Mouse (Mus musculus) B cell, adult 2 months (primary cell): ENCODE results near the gene Prmt2.

Source experiments
- DNase-seq, 2 experiments: peaks; one replicate each; pipeline ENCODE4 v3.0.0; 2022

Prmt2 gene

GRCm38 (mm10) chr10:76237341-76238225, at the start of gene Prmt2:
Gene Prmt2 (minus strand): TSS chr10:76237865.
- DNase-seq = peak; percentile 92

GRCm38 (mm10) chr10:76278541-76279097, 41.0 kb upstream of the Prmt2 start:
- no peak for DNase-seq

GRCm38 (mm10) chr10:76275256-76275655, 37.6 kb upstream of the Prmt2 start:
- DNase-seq = no peak

GRCm38 (mm10) chr10:76271238-76271637, 33.6 kb upstream of the Prmt2 start:
- peak; percentile 48 for DNase-seq

GRCm38 (mm10) chr10:76262431-76262830, 24.8 kb upstream of the Prmt2 start:
- DNase-seq = no peak

- no peak for DNase-seq
These were observed 23.8 kb upstream of the Prmt2 start for GRCm38 (mm10) chr10:76261447-76261846.

- DNase-seq = no peak
These were observed 22.8 kb upstream of the Prmt2 start for GRCm38 (mm10) chr10:76260358-76261059.

GRCm38 (mm10) chr10:76259566-76260232, 22.0 kb upstream of the Prmt2 start:
- DNase-seq = no peak

GRCm38 (mm10) chr10:76257719-76258390, 20.2 kb upstream of the Prmt2 start:
- no peak for DNase-seq

GRCm38 (mm10) chr10:76257231-76257630, 19.6 kb upstream of the Prmt2 start:
- no peak for DNase-seq

- DNase-seq = no peak
These were observed 18.0 kb upstream of the Prmt2 start for GRCm38 (mm10) chr10:76255617-76256016.

- no peak for DNase-seq
These were observed 15.9 kb upstream of the Prmt2 start, which contains the start of gene S100b for GRCm38 (mm10) chr10:76253536-76253935. Gene S100b (plus strand): TSS chr10:76253853.

- no peak for DNase-seq
These were observed 15.4 kb upstream of the Prmt2 start for GRCm38 (mm10) chr10:76253079-76253478.

GRCm38 (mm10) chr10:76250870-76251269, 13.2 kb upstream of the Prmt2 start:
- no peak for DNase-seq

- DNase-seq = no peak
These were observed 10.9 kb upstream of the Prmt2 start for GRCm38 (mm10) chr10:76248647-76248968.

GRCm38 (mm10) chr10:76247960-76248646, 10.4 kb upstream of the Prmt2 start:
- DNase-seq = no peak

- no peak for DNase-seq
These were observed 8.9 kb upstream of the Prmt2 start for GRCm38 (mm10) chr10:76246601-76247000.

GRCm38 (mm10) chr10:76245106-76245505, 7.4 kb upstream of the Prmt2 start:
- no peak for DNase-seq

- DNase-seq = no peak
These were observed 1.7 kb upstream of the Prmt2 start for GRCm38 (mm10) chr10:76239401-76239800.

- DNase-seq = peak in 1 of 2 experiments; percentile 8
These were observed 8.0 kb downstream of the Prmt2 start for GRCm38 (mm10) chr10:76229627-76230026.

GRCm38 (mm10) chr10:76225944-76226343, 11.7 kb downstream of the Prmt2 start:
- no peak for DNase-seq

- DNase-seq = no peak
These were observed 19.4 kb downstream of the Prmt2 start for GRCm38 (mm10) chr10:76218240-76218639.
